Mouse (Mus musculus): ENCODE measurements around the gene Iqcf3.

Iqcf3 gene

GRCm38 (mm10) chr9:106469317-106469716, 92.1 kb downstream of the Iqcf3 start:
- ChIA-PET POLR2A (interaction anchor here in 2 of 4 experiments (0.7 to 9.4 kb wide), 9 partner anchors 10 to 182 kb away, joined by 3 to 173 read pairs (median 4); partner anchors contain the start of genes Pcbp4 (in 2 of the 2) and Rpl29 (in 2 of the 2)), CTCF (interaction anchor here in 1 of 4 experiments (1.4 kb wide), 1 partner anchor 22 kb away, joined by 3 read pairs; the partner anchor contains the start of genes Abhd14a and Abhd14b)

GRCm38 (mm10) chr9:106467746-106468145, 93.7 kb downstream of the Iqcf3 start:
- ChIA-PET POLR2A (interaction anchor here in 3 of 4 experiments (0.7 to 2.9 kb wide), 9 partner anchors 9 to 265 kb away, joined by 3 to 21 read pairs (median 7); partner anchors contain the start of genes Parp3 (in 2 of the 3), Abhd14a (in 1 of the 3), Abhd14b (in 1 of the 3) and Rrp9 (in 1 of the 3)), CTCF (interaction anchor here in 3 of 4 experiments (1.3 to 2.9 kb wide), 3 partner anchors 9 to 46 kb away, joined by 6 to 25 read pairs (median 10); partner anchors contain the start of genes Parp3 (in 2 of the 3) and Rrp9 (in 1 of the 3))

GRCm38 (mm10) chr9:106466721-106467120, 94.7 kb downstream of the Iqcf3 start:
- CTCF ChIA-PET, result interaction anchor here (0.6 to 2.9 kb wide), 6 partner anchors 10 to 176 kb away, joined by 5 to 25 read pairs (median 6); partner anchors contain the start of genes Parp3 (in 3 of the 4) and Rrp9 (in 1 of the 4)
- POLR2A ChIA-PET, result interaction anchor here in 2 of 4 experiments (0.8 to 3.4 kb wide), 22 partner anchors 8 to 264 kb away, joined by 3 to 21 read pairs (median 6); partner anchors contain the start of genes Acy1 (in 2 of the 2), Parp3 (in 2 of the 2), Pcbp4 (in 2 of the 2) and Rpl29 (in 2 of the 2)

- POLR2A ChIA-PET, result interaction anchor here in 3 of 4 experiments (0.6 to 3.4 kb wide), 24 partner anchors 9 to 263 kb away, joined by 3 to 21 read pairs (median 4); partner anchors contain the start of genes Acy1 (in 3 of the 3), Rpl29 (in 3 of the 3), Parp3 (in 2 of the 3) and Pcbp4 (in 1 of the 3)
- CTCF ChIA-PET, result interaction anchor here (0.5 to 2.9 kb wide), 6 partner anchors 11 to 177 kb away, joined by 3 to 25 read pairs (median 6); partner anchors contain the start of genes Parp3 (in 3 of the 4) and Rrp9 (in 1 of the 4)
Observed at GRCm38 (mm10) chr9:106465571-106466200, 95.7 kb downstream of the Iqcf3 start, which contains the start of gene Gpr62. Gene Gpr62 (minus strand): TSS chr9:106465938.

- POLR2A ChIA-PET, result interaction anchor here in 3 of 4 experiments (0.6 to 3.4 kb wide), 14 partner anchors 10 to 159 kb away, joined by 3 to 21 read pairs (median 5); partner anchors contain the start of genes Rpl29 (in 3 of the 3), Acy1 (in 2 of the 3), Parp3 (in 2 of the 3) and Abhd14a (in 1 of the 3)
- CTCF ChIA-PET, result interaction anchor here in 2 of 4 experiments (1.7 to 2.9 kb wide), 4 partner anchors 11 to 178 kb away, joined by 5 to 25 read pairs (median 8); partner anchors contain the start of genes Parp3 (in 2 of the 2) and Rrp9 (in 1 of the 2)
Observed at GRCm38 (mm10) chr9:106464751-106465541, 96.5 kb downstream of the Iqcf3 start.

GRCm38 (mm10) chr9:106463122-106464063, 98.0 kb downstream of the Iqcf3 start:
- POLR2A ChIA-PET, result interaction anchor here in 3 of 4 experiments (0.6 to 2.5 kb wide), 10 partner anchors 9 to 35 kb away, joined by 3 to 8 read pairs (median 3); partner anchors contain the start of genes Acy1 (in 1 of the 3), Parp3 (in 1 of the 3), Pcbp4 (in 1 of the 3) and Rpl29 (in 1 of the 3)

GRCm38 (mm10) chr9:106462430-106462800, 99.0 kb downstream of the Iqcf3 start:
- POLR2A ChIA-PET, result interaction anchor here in 2 of 4 experiments (0.6 to 2.0 kb wide), 7 partner anchors 10 to 103 kb away, joined by 3 to 6 read pairs (median 3); partner anchors contain the start of genes Acy1 (in 2 of the 2), Abhd14a (in 1 of the 2) and Abhd14b (in 1 of the 2)
- CTCF ChIA-PET, result interaction anchor here in 2 of 4 experiments (0.9 to 2.1 kb wide), 2 partner anchors 15 kb away, joined by 3 to 5 read pairs; partner anchors contain the start of genes Abhd14a (in 1 of the 2) and Abhd14b (in 1 of the 2)

More at GRCm38 (mm10) chr9:106463122-106464063, 98.0 kb downstream of the Iqcf3 start:
- CTCF ChIA-PET, result interaction anchor here in 2 of 4 experiments (1.4 to 1.7 kb wide), 2 partner anchors 13 kb away, joined by 3 to 6 read pairs; partner anchors contain the start of gene Parp3 (in 2 of the 2)

GRCm38 (mm10) chr9:106461641-106462429, 99.6 kb downstream of the Iqcf3 start:
- POLR2A ChIA-PET, result interaction anchor here in 2 of 4 experiments (0.6 to 2.0 kb wide), 7 partner anchors 10 to 104 kb away, joined by 3 to 6 read pairs (median 3); partner anchors contain the start of genes Acy1 (in 2 of the 2), Abhd14a (in 1 of the 2) and Abhd14b (in 1 of the 2)
- CTCF ChIA-PET, result interaction anchor here in 3 of 4 experiments (0.6 to 2.1 kb wide), 4 partner anchors 9 to 15 kb away, joined by 3 to 5 read pairs (median 3); partner anchors contain the start of genes Abhd14a (in 1 of the 3), Abhd14b (in 1 of the 3), Parp3 (in 1 of the 3) and Pcbp4 (in 1 of the 3)

- CTCF ChIA-PET, result interaction anchor here in 3 of 4 experiments (1.1 to 2.1 kb wide), 3 partner anchors 13 to 16 kb away, joined by 3 to 5 read pairs (median 4); partner anchors contain the start of genes Abhd14a (in 1 of the 3), Abhd14b (in 1 of the 3) and Parp3 (in 1 of the 3)
- POLR2A ChIA-PET, result interaction anchor here in 2 of 4 experiments (0.7 to 16.6 kb wide), 5 partner anchors 13 to 32 kb away, joined by 3 to 505 read pairs (median 5); partner anchors contain the start of genes Parp3 (in 2 of the 2), Rpl29 (in 2 of the 2), Abhd14a (in 1 of the 2) and Abhd14b (in 1 of the 2)
Observed at GRCm38 (mm10) chr9:106461026-106461415, 100.4 kb downstream of the Iqcf3 start.

- ChIA-PET CTCF (interaction anchor here in 3 of 4 experiments (1.1 to 2.1 kb wide), 3 partner anchors 13 to 16 kb away, joined by 3 to 5 read pairs (median 4); partner anchors contain the start of genes Abhd14a (in 1 of the 3), Abhd14b (in 1 of the 3) and Parp3 (in 1 of the 3)), POLR2A (interaction anchor here in 3 of 4 experiments (0.6 to 16.6 kb wide), 13 partner anchors 9 to 51 kb away, joined by 3 to 505 read pairs (median 5); partner anchors contain the start of genes Rpl29 (in 3 of the 3), Parp3 (in 2 of the 3) and Acy1 (in 1 of the 3))
Observed at GRCm38 (mm10) chr9:106460401-106461025, 100.9 kb downstream of the Iqcf3 start.

GRCm38 (mm10) chr9:106459946-106460345, 101.5 kb downstream of the Iqcf3 start:
- ChIA-PET POLR2A (interaction anchor here in 3 of 4 experiments (0.6 to 16.6 kb wide), 14 partner anchors 9 to 880 kb away, joined by 3 to 505 read pairs (median 5); partner anchors contain the start of genes Rpl29 (in 3 of the 3), Acy1 (in 1 of the 3) and Parp3 (in 1 of the 3)), CTCF (interaction anchor here in 2 of 4 experiments (0.6 to 1.2 kb wide), 2 partner anchors 14 to 314 kb away, joined by 3 to 4 read pairs; no protein-coding TSS in a partner anchor)

GRCm38 (mm10) chr9:106457920-106458319, 103.5 kb downstream of the Iqcf3 start:
- POLR2A ChIA-PET, result interaction anchor here in 3 of 4 experiments (1.2 to 16.6 kb wide), 8 partner anchors 8 to 29 kb away, joined by 4 to 505 read pairs (median 6); partner anchors contain the start of genes Rpl29 (in 3 of the 3), Acy1 (in 2 of the 3) and Parp3 (in 1 of the 3)
- CTCF ChIA-PET, result interaction anchor here in 1 of 4 experiments (3.2 kb wide), 1 partner anchor 19 kb away, joined by 14 read pairs; the partner anchor contains the start of genes Parp3 and Rrp9

- ChIA-PET POLR2A (interaction anchor here in 3 of 4 experiments (1.2 to 16.6 kb wide), 8 partner anchors 8 to 28 kb away, joined by 4 to 505 read pairs (median 6); partner anchors contain the start of genes Rpl29 (in 3 of the 3), Acy1 (in 2 of the 3) and Parp3 (in 1 of the 3)), CTCF (interaction anchor here in 3 of 4 experiments (0.6 to 3.2 kb wide), 3 partner anchors 18 to 20 kb away, joined by 4 to 14 read pairs (median 6); partner anchors contain the start of genes Parp3 (in 2 of the 3) and Rrp9 (in 1 of the 3))
Observed at GRCm38 (mm10) chr9:106457163-106457559, 104.3 kb downstream of the Iqcf3 start.

Measured in embryonic stem cell, embryonic (primary cell).